Mouse (Mus musculus) MEL (cell line): ENCODE measurements at regions not wholly inside any gene's neighbourhood (a gene's known extent, or its start where the extent isn't known, plus 50 kb on each side); places are given as distances from the start of the nearest gene placed in this dataset.

ENCODE experiments used
- DNase-seq: peaks from one replicate; pipeline ENCODE4 v3.0.0; 2011; ENCODE audit warnings: low read depth, low spot score
- H3K27ac ChIP-seq: 2 replicates; pipeline ENCODE4 v1.5.1; 2012; ENCODE audit warnings: low read depth, mild to moderate bottlenecking, control low read depth, low read length, moderate library complexity; ENCODE audit not compliant: control insufficient read depth
- H3K27me3 ChIP-seq, 2 experiments: fragments of 150-350 bp in 1 of 2; sonication (generic) in 1 of 2; 2 replicates each; pipeline ENCODE4 v1.6.1; 2012; ENCODE audit warnings: low read length in 2 of 2, mild to moderate bottlenecking in 2 of 2, improper control_type of control experiment in 1 of 2, moderate library complexity in 1 of 2; ENCODE audit not compliant: insufficient read depth in 2 of 2, control insufficient read depth in 1 of 2
- H3K36me3 ChIP-seq, 2 experiments: 2 replicates each; pipeline ENCODE4 v1.6.1; 2012 to 2014; ENCODE audit warnings: low read length in 2 of 2, improper control_type of control experiment in 1 of 2, inconsistent platforms in 1 of 2, mild to moderate bottlenecking in 1 of 2; ENCODE audit not compliant: insufficient read depth in 2 of 2, control insufficient read depth in 1 of 2
- H3K4me1 ChIP-seq, 2 experiments: fragments of 150-350 bp in 1 of 2; sonication (generic) in 1 of 2; 2 replicates each; pipeline ENCODE4 v1.6.1; 2012; ENCODE audit warnings: low read length in 2 of 2, improper control_type of control experiment in 1 of 2, mild to moderate bottlenecking in 1 of 2; ENCODE audit not compliant: insufficient read depth in 2 of 2, control insufficient read depth in 1 of 2
- H3K4me3 ChIP-seq, 2 experiments: fragments of 150-350 bp in 1 of 2; sonication (generic) in 1 of 2; 2 replicates each; pipeline ENCODE4 v1.5.1; 2012; ENCODE audit warnings: low read depth in 2 of 2, low read length in 2 of 2, mild to moderate bottlenecking in 2 of 2, moderate library complexity in 2 of 2, control low read depth in 1 of 2, improper control_type of control experiment in 1 of 2; ENCODE audit not compliant: control insufficient read depth in 1 of 2, insufficient read depth in 1 of 2
- H3K79me2 ChIP-seq: 2 replicates; pipeline ENCODE4 v1.6.1; 2012; ENCODE audit warnings: mild to moderate bottlenecking, low read length, moderate library complexity; ENCODE audit not compliant: control insufficient read depth, poor library complexity, insufficient read depth
- H3K9ac ChIP-seq: 2 replicates; pipeline ENCODE4 v1.6.1; 2012; ENCODE audit warnings: low read depth, mild to moderate bottlenecking, control low read depth, low read length, moderate library complexity; ENCODE audit not compliant: control insufficient read depth, poor library complexity, severe bottlenecking
- H3K9me3 ChIP-seq: fragments of 150-350 bp; sonication (generic); replicated peaks from 2 replicates; pipeline ENCODE4 v1.6.1; 2012; ENCODE audit warnings: mild to moderate bottlenecking, low read length, improper control_type of control experiment, moderate library complexity; ENCODE audit not compliant: insufficient read depth
- BHLHE40 ChIP-seq: IDR thresholded peaks from 2 replicates; pipeline ENCODE4 v1.6.1; 2012; ENCODE audit warnings: low read depth, mild to moderate bottlenecking, inconsistent platforms, low read length, improper control_type of control experiment, borderline replicate concordance
- CHD1 ChIP-seq: IDR thresholded peaks from 2 replicates; pipeline ENCODE4 v1.6.1; 2012; ENCODE audit warnings: low read depth, mild to moderate bottlenecking, inconsistent platforms, low read length, improper control_type of control experiment
- CTCF ChIP-seq, 3 experiments: IDR thresholded peaks in 2 of 3; conservative IDR thresholded peaks in 1 of 3; 2 replicates each; pipeline ENCODE4 v1.5.1; 2011 to 2012; ENCODE audit warnings: low read length in 3 of 3, low read depth in 2 of 3, mild to moderate bottlenecking in 2 of 3, improper control_type of control experiment in 1 of 3, inconsistent platforms in 1 of 3, mixed read lengths in 1 of 3, moderate library complexity in 1 of 3; ENCODE audit not compliant: control insufficient read depth in 1 of 3, insufficient read depth in 1 of 3, poor library complexity in 1 of 3, severe bottlenecking in 1 of 3
- ELF1 ChIP-seq: IDR thresholded peaks from 2 replicates; pipeline ENCODE4 v1.6.1; 2014; ENCODE audit warnings: low read depth, mild to moderate bottlenecking, inconsistent platforms, low read length, improper control_type of control experiment, moderate library complexity
- ETS1 ChIP-seq: IDR thresholded peaks from 2 replicates; pipeline ENCODE4 v1.6.1; 2012; ENCODE audit warnings: low read depth, mild to moderate bottlenecking, inconsistent platforms, low read length, improper control_type of control experiment, moderate library complexity
- GATA1 ChIP-seq: IDR thresholded peaks from 2 replicates; pipeline ENCODE4 v1.6.1; 2011; ENCODE audit warnings: low read depth, low read length, improper control_type of control experiment
- HCFC1 ChIP-seq: IDR thresholded peaks from 2 replicates; pipeline ENCODE4 v1.6.1; 2012; ENCODE audit warnings: low read depth, mild to moderate bottlenecking, inconsistent platforms, low read length, improper control_type of control experiment, moderate library complexity
- KAT2A ChIP-seq: conservative IDR thresholded peaks from 2 replicates; pipeline ENCODE4 v1.6.1; 2012; ENCODE audit warnings: low read depth, low read length, improper control_type of control experiment, inconsistent platforms
- MYB ChIP-seq: IDR thresholded peaks from 2 replicates; pipeline ENCODE4 v1.6.1; 2011; ENCODE audit warnings: mild to moderate bottlenecking, low read depth, low read length, improper control_type of control experiment
- MYC ChIP-seq: IDR thresholded peaks from 2 replicates; pipeline ENCODE4 v1.6.1; 2011; ENCODE audit warnings: low read depth, mild to moderate bottlenecking, low read length, improper control_type of control experiment, moderate library complexity
- NRF1 ChIP-seq: IDR thresholded peaks from 2 replicates; pipeline ENCODE4 v1.6.1; 2014; ENCODE audit warnings: low read depth, mild to moderate bottlenecking, inconsistent platforms, low read length, improper control_type of control experiment, moderate library complexity; ENCODE audit not compliant: poor library complexity, insufficient read depth, severe bottlenecking
- POLR2AphosphoS5 ChIP-seq: IDR thresholded peaks from 2 replicates; pipeline ENCODE4 v1.6.1; 2012; ENCODE audit warnings: low read depth, borderline replicate concordance, mild to moderate bottlenecking, inconsistent platforms, low read length, moderate library complexity, mixed read lengths
- RAD21 ChIP-seq: IDR thresholded peaks from 2 replicates; pipeline ENCODE4 v1.6.1; 2011; ENCODE audit warnings: mild to moderate bottlenecking, low read depth, low read length, improper control_type of control experiment
- RCOR1 ChIP-seq: IDR thresholded peaks from 2 replicates; pipeline ENCODE4 v1.6.1; 2012; ENCODE audit warnings: low read depth, mild to moderate bottlenecking, inconsistent platforms, low read length, improper control_type of control experiment
- TBP ChIP-seq: IDR thresholded peaks from 2 replicates; pipeline ENCODE4 v1.8.0; 2011; ENCODE audit warnings: low read depth, low read length, improper control_type of control experiment
- ZC3H11A ChIP-seq: IDR thresholded peaks from 2 replicates; pipeline ENCODE4 v1.6.1; 2012; ENCODE audit warnings: low read depth, mild to moderate bottlenecking, inconsistent platforms, low read length, improper control_type of control experiment
- ZMIZ1 ChIP-seq: IDR thresholded peaks from 2 replicates; pipeline ENCODE4 v1.6.1; 2012; ENCODE audit warnings: low read depth, mild to moderate bottlenecking, inconsistent platforms, low read length, improper control_type of control experiment, moderate library complexity

DNA sequence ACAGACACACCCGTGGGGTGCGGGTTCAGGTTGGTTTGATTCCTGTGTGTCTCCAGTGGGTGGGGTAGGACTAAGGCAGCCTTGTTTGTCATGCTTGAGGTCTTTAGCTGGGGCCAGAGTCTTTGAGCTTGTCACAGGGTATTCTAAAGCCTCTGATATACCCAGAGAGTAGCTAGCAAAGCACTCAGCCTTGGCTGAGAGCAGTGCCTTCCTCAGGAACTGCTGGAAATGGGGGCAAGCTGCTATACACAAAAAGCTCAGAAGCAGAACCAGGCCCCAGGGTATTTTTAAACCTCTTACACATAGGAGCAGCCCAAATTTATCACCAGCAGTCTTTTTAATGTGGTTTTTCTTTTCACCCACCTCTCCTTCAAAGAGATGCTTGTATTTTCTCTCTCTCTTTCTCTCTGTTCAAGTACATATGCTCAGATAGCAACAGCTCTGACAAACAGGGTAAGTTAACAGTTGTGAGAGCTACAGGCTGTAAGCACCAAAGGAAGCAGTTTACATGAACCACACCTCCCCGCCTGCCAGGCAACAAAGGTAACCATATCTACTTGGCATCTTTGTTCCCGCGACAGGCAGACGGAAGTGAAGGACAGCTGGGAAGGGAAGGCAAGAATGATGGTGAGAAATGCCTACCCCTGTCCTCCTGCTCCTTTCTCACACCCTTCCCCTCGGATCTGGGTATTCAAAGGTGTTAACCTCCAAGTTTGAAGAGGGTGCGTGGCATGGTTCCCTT is 74.6 kb upstream of the Rasgrp1 start:
- no peaks in the 10 kb centered on the region for H3K4me1 ChIP-seq
- H3K36me3 ChIP-seq = no peaks in the 10 kb centered on the region
- H3K9ac ChIP-seq = no peak overlapping the region
- no peaks in the 10 kb centered on the region for H3K79me2 ChIP-seq
- no peak for DNase-seq
- no peaks in the 10 kb centered on the region for H3K9me3 ChIP-seq
- no peak overlapping the region for H3K4me3 ChIP-seq
- TF ChIP-seq CTCF (IDR thresholded peaks at IDR 0.05 in 2 of 3, conservative IDR thresholded peaks at IDR 0.05 in 1 of 3; ENCODE audit: control insufficient read depth in 1 of 3, insufficient read depth in 1 of 3, low read depth in 2 of 3, low read length in 3 of 3, poor library complexity in 1 of 3, severe bottlenecking in 1 of 3) (no peak), NRF1 (no peak), RAD21 (no peak), ELF1 (no peak), ZC3H11A (no peak), KAT2A (no peak), ETS1 (no peak), GATA1 (no peak), MYB (no peak), HCFC1 (no peak), CHD1 (no peak), MYC (no peak), RCOR1 (no peak), BHLHE40 (no peak)
- TF ChIP-seq, all 39 proteins: peak for 0
- Histone ChIP-seq H3K27ac (no peak overlapping the region), H3K27me3 (no peaks in the 10 kb centered on the region)

DNA sequence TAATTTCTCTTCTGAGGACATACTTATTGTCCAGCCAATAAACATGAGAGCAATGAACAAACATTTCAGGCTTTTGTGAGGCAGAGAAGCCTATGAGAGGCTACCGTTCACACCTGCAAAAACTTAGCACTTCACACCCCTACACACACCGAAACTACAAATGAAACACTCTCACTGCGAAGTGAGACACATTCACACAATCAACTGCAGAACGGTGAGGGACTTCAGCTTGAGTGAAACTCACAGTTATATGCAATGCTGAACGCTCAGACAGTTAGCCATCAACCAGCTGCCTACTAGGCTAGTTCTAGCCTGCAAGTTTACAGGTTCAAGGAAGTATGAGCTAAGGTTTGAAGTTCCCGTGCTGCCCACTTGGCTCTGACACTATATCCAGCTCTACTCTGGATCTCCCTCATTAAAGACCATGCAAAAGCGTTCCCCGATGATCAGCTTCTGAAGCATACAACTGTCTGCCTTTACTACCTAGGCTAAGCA is 75.4 kb upstream of the Rasgrp1 start:
- no peak overlapping the region for H3K4me3 ChIP-seq
- no peaks in the 10 kb centered on the region for H3K9me3 ChIP-seq
- TF ChIP-seq NRF1 (no peak), BHLHE40 (no peak), POLR2AphosphoS5 (no peak), TBP (no peak), ZC3H11A (no peak), ZMIZ1 (no peak)
- no peak for DNase-seq
- no peak overlapping the region for H3K27ac ChIP-seq
- no peak overlapping the region for H3K9ac ChIP-seq
- H3K79me2 ChIP-seq = no peaks in the 10 kb centered on the region
- H3K4me1 ChIP-seq = no peaks in the 10 kb centered on the region
- no peaks in the 10 kb centered on the region for H3K36me3 ChIP-seq
- H3K27me3 ChIP-seq = no peaks in the 10 kb centered on the region
